Mouse (Mus musculus): Measurements from ENCODE around the gene Adra2c.

Adra2c gene

GRCm38 (mm10) chr5:35311738-35312250, 33.7 kb downstream of the Adra2c start:
- no peak for DNase-seq (ENCODE audit: low spot score)

GRCm38 (mm10) chr5:35313231-35313821, 35.2 kb downstream of the Adra2c start:
- no peak for DNase-seq (ENCODE audit: low spot score)

DNA sequence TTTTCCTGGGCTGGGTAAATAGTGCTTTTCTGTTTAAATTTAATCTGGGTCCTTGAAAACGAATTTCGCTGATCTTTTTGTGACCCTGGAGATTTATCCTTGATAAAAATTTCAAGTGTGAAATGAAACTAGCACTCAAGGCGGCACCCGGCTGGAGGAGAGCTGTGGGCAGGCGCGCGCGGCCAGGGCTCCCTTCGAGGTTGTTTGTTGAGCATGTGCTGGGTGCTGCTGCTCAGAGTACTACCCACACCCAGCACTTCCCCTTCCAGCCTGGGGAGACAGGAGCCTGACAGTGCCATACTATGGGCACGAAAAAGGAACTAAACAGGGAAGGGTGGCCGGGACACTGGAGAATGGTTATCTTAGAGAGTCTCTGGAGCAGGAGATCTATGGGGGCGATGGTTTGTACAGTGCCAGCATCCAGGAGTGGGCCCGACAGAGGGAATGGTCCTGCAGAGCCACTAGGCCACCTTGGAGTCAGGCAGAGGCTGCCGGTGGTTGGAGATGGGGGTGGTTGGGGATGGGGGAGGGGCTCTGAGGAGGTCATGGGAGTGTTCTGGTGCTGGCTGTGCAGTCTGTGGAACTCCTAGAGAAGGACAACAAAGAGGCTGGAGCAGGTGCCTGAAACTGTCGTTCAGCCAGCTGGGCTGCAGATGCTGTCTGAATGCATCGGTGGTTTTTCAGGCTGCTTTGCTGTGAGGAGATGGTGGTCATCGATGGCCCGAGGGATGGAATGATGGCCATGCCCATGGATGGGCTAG, 35.9 kb downstream of the Adra2c start:
- peak; percentile 4 for DNase-seq (ENCODE audit: low spot score)

- DNase-seq (ENCODE audit: low spot score) = no peak
These were observed 36.5 kb downstream of the Adra2c start for GRCm38 (mm10) chr5:35314629-35315028.

DNA sequence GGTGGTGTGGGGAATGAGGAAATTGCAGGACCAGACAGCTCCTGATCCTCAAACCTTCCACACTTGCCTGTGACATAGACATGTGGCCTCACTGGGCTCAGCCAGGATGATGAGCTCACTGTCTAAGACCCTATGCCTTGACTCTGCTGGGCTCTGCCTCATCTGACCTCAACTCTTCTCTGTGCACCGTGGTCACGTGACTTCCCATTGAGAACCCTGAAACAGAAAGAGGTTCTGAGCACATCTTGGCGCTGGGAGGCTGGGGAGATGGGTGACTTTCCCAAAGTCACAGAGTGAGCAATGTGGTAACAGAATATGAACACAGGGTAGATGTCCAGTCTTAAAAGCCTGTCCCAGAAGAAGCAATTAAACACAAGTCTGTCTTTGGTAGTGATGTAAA, 37.1 kb downstream of the Adra2c start:
- no peak for DNase-seq (ENCODE audit: low spot score)

GRCm38 (mm10) chr5:35320650-35321049, 42.5 kb downstream of the Adra2c start:
- peak; percentile 81 for DNase-seq (ENCODE audit: low spot score)

DNA sequence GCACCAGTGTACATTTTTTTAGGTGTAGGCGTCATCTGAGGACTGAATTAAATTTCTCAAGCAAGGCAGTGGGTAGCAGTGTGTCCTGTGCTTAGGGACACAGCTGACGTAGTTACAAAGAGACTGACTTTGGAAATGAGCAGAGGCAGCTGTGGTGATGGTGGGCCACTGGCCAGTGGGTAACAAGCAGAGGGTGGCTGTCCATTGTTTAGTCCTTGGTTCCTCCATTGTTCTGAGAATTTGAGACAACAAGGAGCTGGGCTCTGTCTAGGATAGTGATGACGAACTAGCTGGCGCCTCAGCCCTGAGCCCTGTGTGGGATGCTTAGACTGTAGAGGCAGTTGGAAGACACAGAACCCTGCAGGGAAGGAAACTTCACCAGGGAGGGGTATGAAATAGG, 52.7 kb downstream of the Adra2c start:
- DNase-seq (ENCODE audit: low spot score) = no peak
